Mouse (Mus musculus) brain, embryonic 14.5 days (tissue): Measurements from ENCODE around the gene Tsc22d1.

Experiments used
- CTCF ChIP-seq: fragments of 200-500 bp; IDR thresholded peaks from 2 replicates; pipeline ENCODE4 v1.5.1; 2012; ENCODE audit warnings: inconsistent platforms, mild to moderate bottlenecking, moderate library complexity, borderline replicate concordance; ENCODE audit not compliant: insufficient read depth, insufficient read length; ENCODE audit errors: extremely low read depth
- POLR2A ChIP-seq: fragments of 200-500 bp; IDR thresholded peaks from 2 replicates; pipeline ENCODE4 v1.6.1; 2012; ENCODE audit warnings: mild to moderate bottlenecking, inconsistent platforms, borderline replicate concordance; ENCODE audit not compliant: poor library complexity, insufficient read depth, insufficient read length, severe bottlenecking; ENCODE audit errors: extremely low read depth

GRCm38 (mm10) chr14:76428855-76429254, 14.1 kb downstream of the Tsc22d1 start:
- no peak for TF ChIP-seq CTCF
- TF ChIP-seq POLR2A = no peak
